Mouse (Mus musculus) E14TG2a.4 (cell line): ENCODE data around the gene Unc13b.

Source experiments
- CTCF ChIP-seq: conservative IDR thresholded peaks from 2 replicates; pipeline ENCODE4 v1.5.1; 2014; ENCODE audit warnings: low read length
- NANOG ChIP-seq: IDR thresholded peaks from 2 replicates; pipeline ENCODE4 v1.6.1; 2014; ENCODE audit warnings: borderline replicate concordance, low read length, mixed read lengths
- POU5F1 ChIP-seq: IDR thresholded peaks from 2 replicates; pipeline ENCODE4 v1.6.1; 2014; ENCODE audit warnings: low read length, borderline replicate concordance

DNA sequence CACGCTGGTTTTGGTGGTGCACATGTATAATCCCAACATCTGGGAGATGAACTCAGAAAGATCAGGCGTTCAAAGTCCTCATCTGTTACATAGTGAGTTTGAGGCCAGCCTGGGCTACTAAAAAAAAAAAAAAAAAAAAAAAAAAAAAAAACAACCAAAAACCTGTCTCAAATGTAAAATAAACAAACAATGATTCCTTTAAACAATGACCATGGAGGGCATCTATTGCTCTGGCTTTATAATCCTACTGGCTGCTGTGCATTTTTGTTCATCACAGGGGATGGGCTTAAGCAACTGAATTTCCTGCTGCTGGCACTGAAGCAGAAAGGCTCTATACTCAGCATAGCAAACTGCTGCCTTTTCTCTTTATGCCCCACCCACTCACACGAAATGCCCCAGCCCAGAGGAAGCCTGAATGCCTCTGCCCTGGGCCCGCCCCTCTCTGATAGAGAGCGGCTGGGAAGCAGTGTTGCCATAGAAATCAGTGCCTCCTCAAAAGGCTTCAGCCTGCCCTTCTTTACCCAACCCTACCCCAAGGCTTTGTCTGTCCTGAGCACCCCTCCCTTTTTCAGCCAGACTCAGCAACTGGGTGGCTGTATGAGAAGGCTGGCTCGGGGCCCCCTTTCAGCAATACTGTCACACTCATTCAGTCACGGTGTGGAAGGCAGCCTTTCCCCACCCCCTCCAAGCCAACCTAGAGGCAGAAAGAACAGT, 15.0 kb upstream of the Unc13b start:
- TF ChIP-seq CTCF (no peak), POU5F1 (no peak), NANOG (no peak)
